Mouse (Mus musculus) forebrain, embryonic 12.5 days (tissue): ENCODE data around the gene Smad6. TPM values are rescaled to one million over a fixed set of nuclear protein-coding genes. Genes with fewer than 3 reads are reported as not detected.

Source experiments
- ATAC-seq: fragments of 200-750 bp; cut with Nextera tagmentation; 2 replicates; pipeline ENCODE4 v1.8.0; 2017; ENCODE audit warnings: moderate TSS enrichment; ENCODE audit not compliant: low FRiP score
- H3K27ac ChIP-seq: fragments of 300-500 bp; sonication (generic); 2 replicates; pipeline ENCODE4 v1.5.1; 2016; ENCODE audit warnings: mild to moderate bottlenecking
- H3K27me3 ChIP-seq: fragments of 300-500 bp; sonication (generic); 2 replicates; pipeline ENCODE4 v1.6.1; 2016; ENCODE audit warnings: mild to moderate bottlenecking
- H3K36me3 ChIP-seq: fragments of 300-500 bp; sonication (generic); replicated peaks from 2 replicates; pipeline ENCODE4 v1.6.1; 2016; ENCODE audit warnings: mild to moderate bottlenecking
- H3K4me1 ChIP-seq: fragments of 300-500 bp; sonication (generic); 2 replicates; pipeline ENCODE4 v1.6.1; 2016
- H3K4me2 ChIP-seq: fragments of 300-500 bp; sonication (generic); 2 replicates; pipeline ENCODE4 v1.6.1; 2016; ENCODE audit warnings: mild to moderate bottlenecking, moderate library complexity
- H3K4me3 ChIP-seq: fragments of 300-500 bp; sonication (generic); replicated peaks from 2 replicates; pipeline ENCODE4 v1.5.1; 2016; ENCODE audit warnings: mild to moderate bottlenecking
- H3K9ac ChIP-seq: fragments of 300-500 bp; sonication (generic); 2 replicates; pipeline ENCODE4 v1.6.1; 2016; ENCODE audit warnings: mild to moderate bottlenecking
- H3K9me3 ChIP-seq: fragments of 300-500 bp; sonication (generic); 2 replicates; pipeline ENCODE4 v1.6.1; 2016
- WGBS: fragments of 180-500 bp; shearing (Covaris S2); methylation state at CpG from one replicate; pipeline ENCODE4 v1.1.7; 2016; 5-methylcytosine and 5-hydroxymethylcytosine counted together
- polyA plus RNA-seq: library from polyadenylated mRNA; unstranded; fragments of >200 nt; fragmentation: Nextera tagmentation; extraction: Ambion mirVana; gene quantifications from 2 replicates; pipeline ENCODE4 v1.2.1, GENCODE M21; 2016

The Smad6 gene
- polyA plus RNA-seq, 1 experiment from 2014 or later: 6.5 TPM

GRCm38 (mm10) chr9:64049471-64050380 lies 27.9 kb upstream of the Smad6 start:
- Histone ChIP-seq H3K4me1 (peaks cover 23% of the 10 kb centered on the region), H3K4me2 (peak overlapping the region; percentile 61), H3K9me3 (no peaks in the 10 kb centered on the region), H3K36me3 (no peaks in the 10 kb centered on the region), H3K27ac (no peak overlapping the region), H3K9ac (peak overlapping the region; percentile 18; the same call in 1 of the 2 replicates), H3K4me3 (peak overlapping the region; percentile 36), H3K27me3 (0 out of 2 replicates have a peak, but pooled peaks cover 2% of the 10 kb centered on the region)
- ATAC-seq: peak; percentile 79
- WGBS: 6% methylated on average over 32 of the region's 32 CpGs

GRCm38 (mm10) chr9:64045117-64045890 lies 23.4 kb upstream of the Smad6 start:
- Histone ChIP-seq H3K4me3 (no peak overlapping the region), H3K27ac (0 out of 2 replicates have a peak overlapping the region, but pooled peaks have one; percentile 19), H3K36me3 (no peaks in the 10 kb centered on the region), H3K27me3 (peaks cover 6% of the 10 kb centered on the region; the same call in 1 of the 2 replicates), H3K4me1 (peaks cover 19% of the 10 kb centered on the region), H3K9ac (no peak overlapping the region), H3K4me2 (no peak overlapping the region), H3K9me3 (no peaks in the 10 kb centered on the region)
- 36% methylated on average over 14 of the region's 14 CpGs for WGBS
- ATAC-seq: no peak

- Histone ChIP-seq H3K9ac (no peak overlapping the region), H3K4me3 (no peak overlapping the region), H3K4me2 (no peak overlapping the region), H3K36me3 (no peaks in the 10 kb centered on the region), H3K4me1 (peaks cover 10% of the 10 kb centered on the region), H3K9me3 (no peaks in the 10 kb centered on the region), H3K27ac (no peak overlapping the region), H3K27me3 (peaks cover 9% of the 10 kb centered on the region; the same call in 1 of the 2 replicates)
- ATAC-seq: no peak
- WGBS: 76% methylated on average over 8 of the region's 8 CpGs
These were observed 22.5 kb upstream of the Smad6 start for GRCm38 (mm10) chr9:64044343-64044742.

- Histone ChIP-seq H3K9me3 (no peaks in the 10 kb centered on the region), H3K4me2 (no peak overlapping the region), H3K27me3 (peaks cover 9% of the 10 kb centered on the region; the same call in 1 of the 2 replicates), H3K9ac (no peak overlapping the region), H3K4me1 (peaks cover 8% of the 10 kb centered on the region), H3K36me3 (no peaks in the 10 kb centered on the region), H3K27ac (no peak overlapping the region), H3K4me3 (no peak overlapping the region)
- WGBS: 92% methylated on average over 4 of the region's 4 CpGs
- no peak for ATAC-seq
These were observed 21.1 kb upstream of the Smad6 start for GRCm38 (mm10) chr9:64042911-64043310.

- no peak overlapping the region for H3K4me2 ChIP-seq
- H3K27ac ChIP-seq: no peak overlapping the region
- WGBS: 85% methylated on average over 8 of the region's 8 CpGs
- no peaks in the 10 kb centered on the region for H3K36me3 ChIP-seq
- H3K9me3 ChIP-seq: no peaks in the 10 kb centered on the region
- peaks cover 8% of the 10 kb centered on the region for H3K4me1 ChIP-seq
- no peak overlapping the region for H3K9ac ChIP-seq
- H3K27me3 ChIP-seq: peaks cover 9% of the 10 kb centered on the region; the same call in 1 of the 2 replicates
- H3K4me3 ChIP-seq: no peak overlapping the region
- no peak for ATAC-seq
These were observed 20.4 kb upstream of the Smad6 start for GRCm38 (mm10) chr9:64042216-64042615.

GRCm38 (mm10) chr9:64029908-64030631 lies 8.2 kb upstream of the Smad6 start:
- H3K36me3 ChIP-seq: no peaks in the 10 kb centered on the region
- H3K27me3 ChIP-seq: no peaks in the 10 kb centered on the region
- no peak for ATAC-seq
- no peaks in the 10 kb centered on the region for H3K4me1 ChIP-seq
- H3K4me3 ChIP-seq: no peak overlapping the region
- no peak overlapping the region for H3K27ac ChIP-seq
- no peak overlapping the region for H3K4me2 ChIP-seq
- no peaks in the 10 kb centered on the region for H3K9me3 ChIP-seq
- no peak overlapping the region for H3K9ac ChIP-seq
- 90% methylated on average over 6 of the region's 6 CpGs for WGBS

GRCm38 (mm10) chr9:64025565-64025964 lies 3.7 kb upstream of the Smad6 start:
- peaks cover 28% of the 10 kb centered on the region for H3K27me3 ChIP-seq
- H3K9ac ChIP-seq: no peak overlapping the region
- no peaks in the 10 kb centered on the region for H3K36me3 ChIP-seq
- peaks cover 26% of the 10 kb centered on the region for H3K4me1 ChIP-seq
- H3K4me2 ChIP-seq: no peak overlapping the region
- H3K27ac ChIP-seq: no peak overlapping the region
- no peak for ATAC-seq
- no peaks in the 10 kb centered on the region for H3K9me3 ChIP-seq
- WGBS: 7% methylated on average over 3 of the region's 3 CpGs
- H3K4me3 ChIP-seq: no peak overlapping the region

- H3K36me3 ChIP-seq: no peaks in the 10 kb centered on the region
- no peak overlapping the region for H3K4me2 ChIP-seq
- H3K27me3 ChIP-seq: peaks cover 32% of the 10 kb centered on the region
- H3K4me3 ChIP-seq: no peak overlapping the region
- H3K9me3 ChIP-seq: no peaks in the 10 kb centered on the region
- H3K4me1 ChIP-seq: peaks cover 32% of the 10 kb centered on the region
- no peak overlapping the region for H3K27ac ChIP-seq
- no peak for ATAC-seq
- 50% methylated on average over 2 of the region's 2 CpGs for WGBS
- no peak overlapping the region for H3K9ac ChIP-seq
These were observed 3.1 kb upstream of the Smad6 start for GRCm38 (mm10) chr9:64024976-64025375.

GRCm38 (mm10) chr9:64022562-64023366 lies 905 bp upstream of the Smad6 start:
- Histone ChIP-seq H3K9ac (peak overlapping the region; percentile 49), H3K4me1 (peaks cover 54% of the 10 kb centered on the region), H3K27ac (peak overlapping the region; percentile 91), H3K27me3 (peaks cover 54% of the 10 kb centered on the region), H3K4me2 (peak overlapping the region; percentile 86), H3K9me3 (no peaks in the 10 kb centered on the region), H3K36me3 (no peaks in the 10 kb centered on the region), H3K4me3 (peak overlapping the region; percentile 64)
- ATAC-seq: peak; percentile 79
- under 1% methylated on average over 48 of the region's 54 CpGs for WGBS

- peak overlapping the region; percentile 88 for H3K9ac ChIP-seq
- peaks cover 68% of the 10 kb centered on the region for H3K4me1 ChIP-seq
- peak overlapping the region; percentile 91 for H3K27ac ChIP-seq
- H3K4me2 ChIP-seq: peak overlapping the region; percentile 86
- under 1% methylated on average over 32 of the region's 32 CpGs for WGBS
- H3K4me3 ChIP-seq: peak overlapping the region; percentile 64
- ATAC-seq: no peak
- H3K36me3 ChIP-seq: no peaks in the 10 kb centered on the region
- H3K9me3 ChIP-seq: no peaks in the 10 kb centered on the region
- peaks cover 63% of the 10 kb centered on the region for H3K27me3 ChIP-seq
These were observed 474 bp downstream of the Smad6 start for GRCm38 (mm10) chr9:64021319-64021850.
